Mouse (Mus musculus) left cerebral cortex, postnatal 36 days (tissue): ENCODE results near the gene Plekhb2. TPM values are rescaled to one million over a fixed set of nuclear protein-coding genes. Genes with fewer than 3 reads are reported as not detected.
A peak's percentile ranks its signal among the peaks of the same experiment; 100 is the strongest.

Experiments used
- DNase-seq, 2 experiments: peaks; one replicate each; pipeline ENCODE4 v3.0.0; 2021 to 2022; ENCODE audit warnings: low spot score in 2 of 2, mixed read lengths in 1 of 2
- intact Hi-C: fragments of 180-260 bp; cut with DNase I; formaldehyde crosslinking; loops from one replicate; pipeline ENCODE4 v1.15.1; 2025
- total RNA-seq, 2 experiments: library from RNA; stranded (reverse); gene quantifications; 2 replicates each; pipeline ENCODE4 v1.2.3; 2021

Gene Plekhb2
- total RNA-seq, 2 experiments from 2014 or later: 246 to 270 TPM

DNA sequence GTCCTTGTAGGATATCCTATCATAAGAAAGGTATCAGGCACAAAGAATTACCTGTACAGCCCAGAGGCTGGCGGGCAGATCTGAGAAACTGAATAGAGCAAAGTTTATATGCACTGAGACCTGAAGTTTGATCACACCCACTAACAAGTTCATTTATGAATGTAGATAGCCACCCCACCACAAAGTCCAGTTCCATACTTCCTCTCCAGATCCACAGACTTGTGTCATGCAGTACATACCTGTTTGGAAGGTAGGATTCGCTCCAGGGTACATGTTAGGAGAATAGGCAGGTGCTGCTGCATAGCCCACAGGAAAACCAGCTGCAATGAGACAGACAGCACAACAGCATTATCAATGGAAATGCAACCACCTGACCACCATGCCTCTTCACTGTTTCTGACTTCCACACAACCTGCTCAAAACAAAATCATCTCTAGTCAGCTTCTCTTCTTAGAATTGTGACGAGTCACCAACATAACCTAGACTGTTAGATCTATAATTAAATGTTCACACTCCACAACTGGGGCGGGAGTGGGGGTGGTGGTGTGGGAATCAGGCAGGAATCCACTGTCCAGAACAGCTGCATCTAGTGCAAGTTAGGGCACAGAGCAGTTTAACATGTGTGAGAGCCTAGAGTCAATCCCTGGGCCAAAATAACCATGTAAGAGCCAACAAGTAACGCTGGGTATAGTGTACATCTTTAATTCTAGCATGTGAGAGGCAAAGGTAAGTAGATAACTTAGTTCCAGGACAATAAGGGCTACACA, 21.1 kb upstream of the Plekhb2 start:
- no peak for DNase-seq
- intact Hi-C loops: no loop called here

DNA sequence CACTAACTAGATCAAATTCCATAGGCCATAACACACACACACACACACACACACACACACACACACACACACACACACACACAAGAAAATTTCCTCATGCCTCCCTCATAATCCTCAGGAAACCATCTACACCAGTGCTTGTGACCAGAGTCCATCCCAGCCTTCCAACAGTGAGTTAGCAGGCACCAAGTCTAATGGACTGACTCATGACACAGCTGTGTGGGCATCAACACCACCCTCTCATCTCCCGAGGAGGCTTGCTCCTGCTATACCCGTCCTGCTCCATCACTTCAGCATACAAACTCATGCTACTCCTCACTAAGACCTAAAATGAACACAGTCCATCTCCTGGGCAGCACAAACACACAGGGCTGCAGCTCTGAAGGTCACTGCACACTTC, 18.8 kb upstream of the Plekhb2 start:
- DNase-seq: no peak
- intact Hi-C loops: no loop called here

DNA sequence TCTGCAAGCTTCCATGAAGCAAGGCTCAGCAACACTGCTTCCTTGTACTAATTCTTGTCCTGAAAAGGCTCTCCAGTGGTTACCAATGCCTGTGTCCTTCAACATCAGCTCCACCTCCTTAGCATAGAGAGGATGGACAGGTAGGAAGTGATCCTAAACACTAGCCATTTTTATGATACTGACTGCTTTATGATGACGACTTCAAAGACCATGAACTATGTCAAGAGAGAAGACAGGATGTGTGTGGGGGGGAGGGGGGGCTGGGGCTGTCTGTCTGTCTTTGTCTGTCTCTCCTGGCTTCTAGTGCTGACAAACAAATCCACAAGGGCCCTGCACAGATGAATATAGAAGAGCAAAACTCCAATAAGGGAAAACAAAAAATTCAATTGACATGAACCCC, 18.4 kb upstream of the Plekhb2 start:
- DNase-seq: no peak
- intact Hi-C loops: no loop called here

DNA sequence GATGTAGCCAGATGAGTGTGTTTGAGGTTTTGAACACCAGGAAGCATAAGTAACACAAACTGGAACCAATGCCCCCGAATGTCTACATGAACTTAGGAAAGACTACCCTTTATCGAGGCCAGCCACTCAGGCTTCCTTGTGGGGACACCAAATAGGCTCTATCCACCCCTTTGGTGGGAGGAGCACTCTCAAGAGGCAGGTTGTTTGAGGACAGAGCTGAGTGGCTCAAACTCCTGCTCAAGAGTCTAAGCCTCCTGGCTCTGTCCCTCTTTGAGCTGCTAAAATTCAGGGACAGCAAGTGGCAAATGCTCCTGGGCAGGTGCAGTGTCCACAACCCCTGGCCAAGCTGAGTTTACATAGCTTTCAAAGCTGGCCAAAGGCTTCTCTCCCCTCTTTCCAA, 14.9 kb upstream of the Plekhb2 start:
- no peak for DNase-seq
- intact Hi-C loops: no loop called here

DNA sequence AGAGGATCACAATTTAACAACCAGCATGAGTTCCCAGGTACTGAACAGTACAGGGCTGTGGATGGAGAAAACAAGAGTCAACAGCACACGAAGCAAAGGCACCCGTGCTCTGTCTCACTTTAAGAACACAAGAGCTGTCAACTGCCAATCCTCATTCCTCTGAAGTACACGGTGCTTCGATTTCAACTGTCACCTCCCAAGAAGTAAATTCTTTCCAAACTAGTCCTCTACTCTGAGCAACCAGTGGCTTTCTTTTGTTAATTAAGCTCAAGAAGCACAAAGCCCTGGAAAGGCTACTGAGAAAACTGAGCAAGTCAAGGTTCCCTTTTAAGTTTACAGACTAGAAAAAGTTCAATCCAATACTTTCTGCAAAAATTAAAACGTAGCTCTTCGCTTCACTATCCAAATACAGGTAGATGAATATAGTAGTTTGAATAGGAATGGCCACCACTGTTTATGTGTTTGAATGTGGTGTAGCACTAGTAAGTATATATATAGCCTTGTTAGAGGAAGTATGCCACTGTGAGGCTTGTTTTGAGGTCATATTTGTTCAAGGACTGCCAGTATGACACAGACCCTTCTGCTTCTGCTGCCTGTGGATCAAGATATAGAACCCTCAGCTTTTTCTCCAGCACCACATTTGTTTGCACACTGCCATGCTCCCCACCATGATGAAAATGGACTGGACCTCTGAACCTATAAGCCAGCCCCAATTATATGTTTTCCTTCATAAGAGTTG, 11.7 kb upstream of the Plekhb2 start:
- no peak for DNase-seq
- intact Hi-C loops: no loop called here

DNA sequence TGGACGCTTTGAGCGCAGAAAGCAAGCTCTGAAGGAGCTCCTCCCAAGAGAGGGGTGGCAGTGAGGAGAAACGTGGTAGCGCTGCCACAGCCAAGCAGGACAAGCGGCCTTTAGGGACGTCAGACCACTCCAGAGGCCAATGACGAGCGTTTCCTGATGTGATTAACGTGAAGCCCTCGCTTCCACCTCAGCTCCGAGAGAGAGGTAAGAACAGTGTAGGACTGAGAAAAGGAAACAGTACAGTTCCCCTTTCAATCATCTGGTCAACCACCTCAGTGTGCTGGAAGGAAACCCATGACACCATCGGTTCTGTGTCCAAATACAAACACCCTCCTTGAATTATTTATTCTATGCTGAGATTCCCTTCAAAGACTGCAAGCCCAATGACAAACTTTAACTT, 10.5 kb upstream of the Plekhb2 start:
- intact Hi-C loops: no loop called here
- DNase-seq: no peak

DNA sequence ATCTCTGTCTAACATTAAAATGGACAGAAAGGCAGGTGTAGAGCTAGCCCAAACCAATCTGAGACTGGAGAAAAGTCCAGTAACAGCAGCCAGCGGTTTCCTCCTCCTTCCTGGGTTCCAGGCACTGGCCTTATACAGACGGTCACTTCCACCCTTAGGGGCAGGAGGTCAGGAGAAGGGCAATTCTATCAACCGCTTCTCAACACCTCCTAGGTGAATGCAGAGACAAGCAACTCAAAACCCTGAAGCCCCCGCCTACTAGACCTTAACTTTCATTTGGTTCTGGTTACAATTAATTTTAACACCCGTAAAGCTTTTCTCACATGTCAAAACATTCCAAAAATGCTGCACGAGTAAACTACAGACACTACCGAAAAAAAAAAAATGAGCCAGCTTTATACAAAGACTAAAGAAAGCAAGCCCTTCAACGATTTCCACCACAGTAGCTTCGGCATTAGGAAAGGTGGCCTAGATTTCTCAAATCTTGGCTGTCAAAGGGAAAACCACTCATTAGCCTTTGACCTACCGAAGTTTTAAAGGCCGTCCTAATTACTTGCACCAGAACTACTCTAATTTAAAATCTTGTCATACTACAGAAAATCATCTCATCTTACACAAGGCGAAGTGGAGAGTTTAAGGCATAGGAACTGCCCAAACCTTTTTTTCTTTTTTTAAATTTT, 7.9 kb upstream of the Plekhb2 start:
- intact Hi-C loops: loop anchor here (2.0 kb wide), 1 partner anchor 39 kb away; no protein-coding TSS in a partner anchor

DNA sequence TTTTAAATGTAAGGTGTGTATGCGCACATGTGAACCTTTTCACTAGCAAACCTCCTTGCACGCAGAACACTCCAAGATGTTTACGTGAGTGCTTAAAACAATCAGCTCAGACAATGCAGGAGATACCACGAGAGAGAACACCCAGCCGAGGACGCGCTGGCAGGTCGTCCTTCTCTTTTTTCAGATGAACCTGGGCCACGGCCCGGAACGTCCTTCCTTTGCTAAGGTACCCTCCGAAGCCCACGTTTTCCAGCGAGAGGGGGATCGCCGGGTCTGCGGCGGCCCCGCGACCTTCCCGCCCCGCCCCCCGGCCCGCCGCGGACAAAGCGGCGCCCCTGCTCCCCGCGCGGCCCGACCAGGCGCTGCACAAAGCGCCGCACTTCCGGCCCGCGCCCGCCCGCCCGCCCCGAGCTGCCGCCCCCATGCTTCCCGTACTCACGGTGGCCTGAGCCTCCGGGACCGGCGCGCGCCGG, 7.4 kb upstream of the Plekhb2 start:
- intact Hi-C loops: loop anchor here (2.0 kb wide), 1 partner anchor 40 kb away; no protein-coding TSS in a partner anchor
- no peak for DNase-seq

More for the DNA sequence above, 7.9 kb upstream of the Plekhb2 start:
- no peak for DNase-seq

DNA sequence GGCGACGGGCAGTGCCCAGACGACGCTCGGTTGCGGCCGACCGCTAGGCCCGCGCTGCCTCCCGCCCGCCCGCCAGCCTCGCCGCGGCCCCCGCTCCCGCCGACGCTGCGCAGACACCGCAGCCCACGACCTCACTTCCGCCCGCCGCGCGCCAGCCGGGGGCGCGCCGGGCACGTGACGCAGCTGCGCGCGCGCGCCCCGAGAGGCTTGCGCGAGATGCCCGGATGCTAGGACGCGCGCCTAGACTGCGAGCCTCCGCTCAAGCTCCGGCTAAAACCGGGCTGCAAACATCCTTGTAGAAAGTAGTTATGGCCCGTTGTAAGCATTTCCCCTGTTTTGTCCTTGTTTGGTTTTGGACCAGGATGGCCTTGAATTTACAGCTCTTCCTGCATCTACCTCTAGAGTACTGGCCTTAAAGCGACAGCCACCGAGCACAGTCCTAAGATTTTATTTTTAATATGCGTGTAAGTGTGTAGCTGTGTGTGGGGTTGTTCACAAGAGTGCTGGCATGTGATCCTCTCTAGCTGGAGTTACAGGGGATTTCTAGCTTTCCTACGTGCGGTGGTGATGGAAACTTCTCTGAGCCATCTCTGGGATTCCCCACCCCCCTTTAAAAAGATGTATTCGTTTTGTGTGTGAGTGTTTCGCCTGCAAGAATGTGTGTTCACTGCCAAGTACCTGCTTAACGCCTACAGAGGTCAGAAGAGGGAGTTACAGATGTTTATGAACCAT, 6.7 kb upstream of the Plekhb2 start, which contains the start of gene Fam168b:
Gene Fam168b (minus strand): TSS at position 179 of the 732 bp plus-strand sequence.
- DNase-seq: peak; percentile 86 to 91
- intact Hi-C loops: loop anchor here (2.0 kb wide), 1 partner anchor 40 kb away; no protein-coding TSS in a partner anchor

DNA sequence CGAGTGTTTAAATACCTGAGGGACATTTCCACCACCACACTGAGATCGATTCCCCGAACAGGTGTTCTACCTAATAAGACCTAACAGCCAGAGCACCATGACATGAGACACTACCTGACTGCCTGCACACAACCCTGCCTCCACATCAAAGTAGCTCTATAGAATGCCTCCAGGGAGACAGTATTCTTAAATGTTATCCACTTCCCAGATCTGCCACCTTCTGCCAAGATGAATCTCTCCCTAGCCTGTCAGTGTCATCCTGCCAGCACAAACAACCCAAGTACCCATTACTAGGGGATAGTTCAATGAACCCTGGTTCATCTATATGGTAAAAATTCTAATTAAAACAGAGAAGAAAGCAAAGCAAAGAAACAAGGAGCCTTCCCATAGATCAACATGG, 2.7 kb upstream of the Plekhb2 start:
- intact Hi-C loops: no loop called here
- no peak for DNase-seq

DNA sequence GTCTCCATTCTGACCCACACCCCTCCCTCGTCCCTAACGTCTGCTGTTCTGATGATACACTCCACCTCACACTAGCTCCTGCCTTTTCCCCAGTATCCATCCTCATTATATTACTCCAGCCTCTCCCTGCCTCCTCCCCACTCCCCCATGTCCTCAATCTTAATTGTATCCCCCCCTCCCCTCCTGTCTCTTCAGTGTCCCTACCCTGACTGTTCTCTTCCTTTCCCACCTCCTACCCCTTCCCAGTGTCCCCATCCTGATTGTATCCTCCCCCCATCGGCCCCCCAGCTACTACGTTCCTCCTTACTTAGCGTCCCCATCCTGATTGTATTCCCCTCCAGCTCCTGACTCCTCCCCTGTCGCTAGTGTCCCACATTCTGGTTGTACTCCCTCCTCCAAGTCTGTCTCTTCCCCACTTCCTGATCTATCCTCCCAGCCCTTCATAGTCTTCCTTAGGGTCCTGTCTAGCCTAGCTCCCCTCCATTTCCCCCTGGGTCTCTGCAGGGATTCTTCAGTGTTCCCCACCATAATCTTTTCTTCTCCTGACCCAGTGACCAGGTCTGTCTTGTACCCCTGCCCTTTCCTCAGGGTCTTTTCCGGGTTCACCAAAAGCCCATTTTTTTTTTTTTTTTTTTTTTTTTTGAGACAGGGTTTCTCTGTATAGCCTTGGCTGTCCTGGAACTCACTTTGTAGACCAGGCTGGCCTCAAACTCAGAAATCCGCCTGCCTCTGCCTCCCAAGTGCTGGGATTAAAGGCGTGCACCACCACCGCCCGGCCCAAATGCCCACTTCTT, 764 bp downstream of the Plekhb2 start:
- intact Hi-C loops: no loop called here
- no peak for DNase-seq

DNA sequence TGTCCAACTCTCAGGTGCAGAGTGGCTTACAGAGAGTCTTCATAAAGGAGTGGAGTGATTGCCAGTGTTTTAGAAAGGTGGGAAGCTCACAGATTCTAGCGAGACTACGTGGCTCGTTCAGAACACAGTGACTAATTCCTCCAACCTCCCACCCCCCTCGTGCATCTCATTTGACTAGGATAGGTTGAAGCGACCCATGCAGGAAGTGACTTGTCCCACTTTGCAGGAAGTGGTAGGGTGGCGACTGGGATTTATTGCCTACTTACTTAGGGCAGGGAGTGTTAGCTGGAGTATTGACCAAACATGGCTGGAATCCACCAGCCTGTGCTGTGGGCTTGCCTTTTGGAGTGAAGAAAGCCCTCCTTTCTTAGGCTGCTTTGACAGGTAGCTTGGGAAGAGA, 1.8 kb downstream of the Plekhb2 start:
- peak in 1 of 2 experiments; percentile 30 for DNase-seq
- intact Hi-C loops: no loop called here

DNA sequence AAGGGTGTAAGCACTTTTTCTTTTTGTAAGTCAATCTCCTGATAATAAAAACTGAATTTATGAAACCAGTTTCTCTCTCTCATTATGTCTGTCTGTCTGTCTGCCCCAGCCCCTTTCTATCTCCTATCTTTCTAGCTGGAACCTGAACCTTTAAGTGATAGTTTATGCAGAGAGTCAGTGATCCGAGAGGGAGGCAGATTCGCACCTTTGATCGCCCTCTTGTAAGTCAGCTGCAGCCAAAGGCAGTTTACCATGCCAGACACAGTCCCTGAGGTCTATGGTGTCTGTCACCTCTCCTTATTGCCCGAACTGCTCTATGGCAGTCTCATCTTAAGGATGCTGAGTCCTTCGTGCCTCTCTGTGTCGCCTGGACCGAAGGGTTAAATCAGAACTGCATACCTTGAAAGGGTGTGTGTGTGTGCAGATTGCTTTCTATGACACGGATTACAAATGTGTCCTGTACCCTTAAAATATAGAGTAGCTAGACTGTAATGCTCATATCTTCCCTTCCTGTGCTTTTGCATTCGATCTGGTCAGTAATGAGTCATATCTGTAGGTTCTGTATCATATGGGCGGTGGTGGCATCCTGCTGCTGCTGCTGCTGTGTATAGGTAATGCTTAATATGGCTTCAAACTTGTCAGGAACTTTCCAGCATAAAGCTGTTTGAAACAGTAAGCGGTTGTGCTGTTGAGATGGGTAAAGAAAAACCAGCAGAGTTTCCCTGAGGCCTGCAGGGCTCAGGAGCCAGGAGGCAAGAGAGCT, 2.5 kb downstream of the Plekhb2 start:
- intact Hi-C loops: no loop called here
- DNase-seq: no peak

DNA sequence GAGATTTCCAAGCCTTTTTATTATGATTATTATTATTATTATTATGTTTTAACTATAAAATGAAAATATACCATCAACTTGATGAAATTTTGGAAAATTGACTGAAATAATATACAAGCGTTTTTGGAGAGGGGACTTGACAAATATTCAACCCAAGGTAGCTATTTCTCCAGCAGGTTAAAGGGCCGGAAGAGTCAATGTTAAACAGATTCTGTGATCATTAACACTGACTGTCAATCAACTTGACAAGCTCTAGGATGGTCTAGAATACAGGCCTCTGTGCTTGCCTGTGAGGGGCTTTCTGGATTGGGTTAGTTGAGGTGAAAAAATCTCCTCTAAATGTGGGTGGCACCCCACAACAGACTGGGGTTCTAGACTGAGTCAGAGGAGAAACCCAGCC, 4.0 kb downstream of the Plekhb2 start:
- intact Hi-C loops: no loop called here
- DNase-seq: no peak

DNA sequence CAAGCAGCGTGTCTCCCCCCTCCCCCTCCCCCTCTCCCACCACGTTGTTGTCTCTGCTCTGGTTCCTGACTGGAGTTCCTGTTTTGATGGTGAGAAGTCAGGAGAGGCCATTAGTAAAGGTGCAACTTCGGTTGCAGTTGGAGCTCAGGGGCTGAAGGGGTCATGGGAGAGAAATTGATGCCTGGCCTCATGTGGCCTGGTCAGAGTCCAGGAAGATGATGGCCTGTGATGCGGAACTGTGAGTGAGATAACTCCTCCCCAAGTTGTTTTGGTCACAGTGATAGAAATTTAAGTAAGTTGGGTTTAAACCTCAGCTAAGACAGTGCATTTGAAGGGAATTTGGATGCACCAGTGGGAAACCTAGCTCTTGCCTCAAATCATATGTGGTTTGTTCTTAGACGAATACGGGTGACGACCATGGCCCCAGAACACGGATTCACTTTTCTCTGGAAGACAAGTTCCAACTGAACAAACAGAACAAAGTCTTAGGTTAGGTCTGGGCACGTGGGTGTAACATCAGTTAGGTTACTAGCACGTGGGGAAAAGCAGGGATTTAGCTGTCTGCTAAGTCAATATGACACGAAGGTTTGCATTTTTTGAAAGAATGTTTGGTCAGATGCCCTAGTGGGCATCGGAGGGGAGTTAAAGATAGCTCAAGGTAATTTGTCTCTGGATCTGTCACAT, 5.4 kb downstream of the Plekhb2 start:
- intact Hi-C loops: no loop called here

DNA sequence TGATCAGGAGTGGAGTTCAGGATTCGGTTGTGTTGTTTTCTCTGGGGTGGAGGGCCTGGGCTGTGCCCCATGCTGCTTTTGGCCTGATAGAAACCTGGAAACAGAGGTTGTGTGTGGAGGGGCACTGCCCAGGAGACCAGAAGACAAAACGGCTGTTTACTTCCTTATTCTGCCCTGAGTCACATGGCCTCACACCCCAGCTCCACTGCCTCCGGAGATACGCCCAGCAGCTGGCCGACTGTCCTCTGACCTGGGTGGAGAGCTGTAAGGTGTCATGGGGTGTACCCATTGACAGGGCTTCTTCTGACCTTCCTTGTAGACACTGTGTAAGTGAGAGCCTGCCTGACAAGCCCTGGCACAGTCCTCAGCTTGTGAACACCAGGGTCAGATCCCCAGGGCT, 8.9 kb downstream of the Plekhb2 start:
- DNase-seq: no peak
- intact Hi-C loops: no loop called here

More for the DNA sequence above, 5.4 kb downstream of the Plekhb2 start:
- DNase-seq: no peak

DNA sequence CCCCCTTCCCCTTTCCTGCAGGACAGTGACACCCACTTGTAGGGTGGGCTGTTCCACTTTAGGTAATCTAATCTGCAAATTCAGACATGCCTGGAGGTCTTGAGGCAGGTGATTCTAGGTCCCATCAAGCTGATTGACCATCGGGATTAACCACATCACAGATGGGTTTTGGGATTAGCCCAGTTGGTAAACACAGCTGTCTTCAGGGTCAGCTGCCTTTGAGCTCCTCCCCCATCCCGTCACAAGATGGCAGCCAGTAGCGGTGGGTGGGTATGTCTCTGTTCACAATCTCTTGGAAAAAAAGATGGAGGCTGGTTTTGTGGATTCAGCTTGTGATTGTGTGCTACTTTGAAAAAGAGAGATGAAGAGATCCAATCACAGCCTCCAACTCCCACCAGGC, 10.0 kb downstream of the Plekhb2 start:
- DNase-seq: no peak
- intact Hi-C loops: no loop called here

DNA sequence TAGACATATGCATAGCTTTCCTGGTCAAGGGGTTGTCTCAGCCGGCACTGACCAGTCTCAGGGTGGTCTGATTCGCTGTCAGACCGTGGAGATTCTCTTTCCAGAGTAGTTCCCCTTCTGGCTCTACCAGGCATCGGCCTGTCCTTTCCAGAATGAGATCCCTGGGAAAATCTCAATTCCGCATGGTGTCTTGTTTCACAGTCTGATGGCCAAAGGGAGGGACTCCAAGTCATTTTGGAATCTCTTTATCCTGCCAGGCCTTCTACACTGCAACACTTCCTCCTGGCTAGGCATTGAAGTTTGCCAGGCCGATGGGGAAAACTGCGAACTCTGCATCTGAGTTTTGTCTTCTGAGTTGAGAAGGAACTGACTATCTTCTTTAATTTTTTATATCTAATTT, 10.4 kb downstream of the Plekhb2 start:
- no peak for DNase-seq
- intact Hi-C loops: no loop called here
